Mouse (Mus musculus) embryonic facial prominence, embryonic 15.5 days (tissue): ENCODE results near the gene Rsc1a1. TPM values are rescaled to one million over a fixed set of nuclear protein-coding genes. Genes with fewer than 3 reads are reported as not detected.

ENCODE experiments used
- ATAC-seq: fragments of 200-750 bp; cut with Nextera tagmentation; 2 replicates; pipeline ENCODE4 v1.8.0; 2017; ENCODE audit warnings: low read depth, moderate TSS enrichment; ENCODE audit not compliant: insufficient number of reproducible peaks, low FRiP score, low TSS enrichment
- H3K27ac ChIP-seq: fragments of 300-500 bp; sonication (generic); replicated peaks from 2 replicates; pipeline ENCODE4 v1.5.1; 2015; ENCODE audit warnings: mild to moderate bottlenecking, inconsistent platforms
- H3K27me3 ChIP-seq: fragments of 300-500 bp; sonication (generic); 2 replicates; pipeline ENCODE4 v1.6.1; 2015; ENCODE audit warnings: inconsistent platforms
- H3K36me3 ChIP-seq: fragments of 300-500 bp; sonication (generic); 2 replicates; pipeline ENCODE4 v1.6.1; 2015; ENCODE audit warnings: mild to moderate bottlenecking, inconsistent platforms
- H3K4me1 ChIP-seq: fragments of 300-500 bp; sonication (generic); 2 replicates; pipeline ENCODE4 v1.6.1; 2015; ENCODE audit warnings: inconsistent platforms
- H3K4me2 ChIP-seq: fragments of 300-500 bp; sonication (generic); replicated peaks from 2 replicates; pipeline ENCODE4 v1.6.1; 2015; ENCODE audit warnings: mild to moderate bottlenecking, inconsistent platforms
- H3K4me3 ChIP-seq: fragments of 300-500 bp; sonication (generic); replicated peaks from 2 replicates; pipeline ENCODE4 v1.5.1; 2015; ENCODE audit warnings: mild to moderate bottlenecking, inconsistent platforms
- H3K9ac ChIP-seq: fragments of 300-500 bp; sonication (generic); 2 replicates; pipeline ENCODE4 v1.6.1; 2015; ENCODE audit warnings: inconsistent platforms
- H3K9me3 ChIP-seq: fragments of 300-500 bp; sonication (generic); replicated peaks from 2 replicates; pipeline ENCODE4 v1.6.1; 2016; ENCODE audit warnings: inconsistent platforms
- WGBS: fragments of 180-500 bp; shearing (Covaris S2); methylation state at CpG from one replicate; pipeline ENCODE4 v1.1.7; 2015; 5-methylcytosine and 5-hydroxymethylcytosine counted together
- polyA plus RNA-seq: library from polyadenylated mRNA; unstranded; fragments of >200 nt; fragmentation: Nextera tagmentation; extraction: Ambion mirVana; gene quantifications from 2 replicates; pipeline ENCODE4 v1.2.1, GENCODE M21; 2015

Rsc1a1 gene
- 0.28 TPM in 1 of 2 replicates, not detected in the other for polyA plus RNA-seq

- Histone ChIP-seq H3K27me3 (no peaks in the 10 kb centered on the region), H3K36me3 (peaks cover 64% of the 10 kb centered on the region), H3K9ac (no peak within 1 kb of the TSS), H3K9me3 (no peaks in the 10 kb centered on the region), H3K4me1 (0 out of 2 replicates have a peak, but pooled peaks cover 8% of the 10 kb centered on the region), H3K27ac (no peak within 1 kb of the TSS), H3K4me3 (no peak within 1 kb of the TSS), H3K4me2 (no peak within 1 kb of the TSS)
- WGBS = 94% methylated on average over 6 of the region's 6 CpGs
- ATAC-seq = no peak
Observed at GRCm38 (mm10) chr4:141685499-141685898, at the start of gene Rsc1a1. Gene Rsc1a1, minus strand, starts transcription at chr4:141685599.

- 21% methylated on average over 9 of the region's 9 CpGs for WGBS
- Histone ChIP-seq H3K4me3 (peak overlapping the region; percentile 46), H3K4me2 (peak overlapping the region; percentile 61), H3K27ac (peak overlapping the region; percentile 78; the same call in 1 of the 2 replicates), H3K36me3 (no peaks in the 10 kb centered on the region), H3K27me3 (no peaks in the 10 kb centered on the region), H3K4me1 (peaks cover 12% of the 10 kb centered on the region), H3K9me3 (no peaks in the 10 kb centered on the region), H3K9ac (no peak overlapping the region)
- ATAC-seq = no peak
Observed at GRCm38 (mm10) chr4:141735206-141735560, 49.8 kb upstream of the Rsc1a1 start.

GRCm38 (mm10) chr4:141734446-141735205 is 49.2 kb upstream of the Rsc1a1 start:
- ATAC-seq = peak; percentile 95
- Histone ChIP-seq H3K4me2 (peak overlapping the region; percentile 61), H3K9ac (no peak overlapping the region), H3K27ac (peak overlapping the region; percentile 78), H3K4me3 (peak overlapping the region; percentile 46), H3K36me3 (no peaks in the 10 kb centered on the region), H3K4me1 (peaks cover 12% of the 10 kb centered on the region), H3K9me3 (no peaks in the 10 kb centered on the region), H3K27me3 (no peaks in the 10 kb centered on the region)
- WGBS = 7% methylated on average over 24 of the region's 24 CpGs

- no peaks in the 10 kb centered on the region for H3K27me3 ChIP-seq
- no peaks in the 10 kb centered on the region for H3K9me3 ChIP-seq
- peaks cover 12% of the 10 kb centered on the region for H3K4me1 ChIP-seq
- H3K4me2 ChIP-seq = no peak overlapping the region
- ATAC-seq = no peak
- no peak overlapping the region for H3K4me3 ChIP-seq
- no peaks in the 10 kb centered on the region for H3K36me3 ChIP-seq
- H3K27ac ChIP-seq = no peak overlapping the region
- 81% methylated on average over 5 of the region's 5 CpGs for WGBS
- H3K9ac ChIP-seq = no peak overlapping the region
Observed at GRCm38 (mm10) chr4:141731766-141732165, 46.4 kb upstream of the Rsc1a1 start.

- H3K9ac ChIP-seq = no peak overlapping the region
- peaks cover 12% of the 10 kb centered on the region for H3K4me1 ChIP-seq
- H3K36me3 ChIP-seq = no peaks in the 10 kb centered on the region
- no peaks in the 10 kb centered on the region for H3K27me3 ChIP-seq
- H3K4me2 ChIP-seq = no peak overlapping the region
- H3K27ac ChIP-seq = no peak overlapping the region
- WGBS = 80% methylated on average over 13 of the region's 13 CpGs
- ATAC-seq = no peak
- H3K4me3 ChIP-seq = no peak overlapping the region
- no peaks in the 10 kb centered on the region for H3K9me3 ChIP-seq
Observed at GRCm38 (mm10) chr4:141730401-141730800, 45.0 kb upstream of the Rsc1a1 start.

GRCm38 (mm10) chr4:141729266-141729665 is 43.9 kb upstream of the Rsc1a1 start:
- Histone ChIP-seq H3K4me3 (no peak overlapping the region), H3K9ac (no peak overlapping the region), H3K9me3 (no peaks in the 10 kb centered on the region), H3K27ac (no peak overlapping the region), H3K36me3 (no peaks in the 10 kb centered on the region), H3K4me1 (peaks cover 2% of the 10 kb centered on the region; the same call in 1 of the 2 replicates), H3K27me3 (no peaks in the 10 kb centered on the region), H3K4me2 (no peak overlapping the region)
- ATAC-seq = no peak
- 81% methylated on average over 3 of the region's 3 CpGs for WGBS

GRCm38 (mm10) chr4:141725738-141726137 is 40.3 kb upstream of the Rsc1a1 start:
- no peaks in the 10 kb centered on the region for H3K36me3 ChIP-seq
- H3K27ac ChIP-seq = no peak overlapping the region
- no peak overlapping the region for H3K4me3 ChIP-seq
- ATAC-seq = no peak
- no peak overlapping the region for H3K4me2 ChIP-seq
- peaks cover 23% of the 10 kb centered on the region for H3K4me1 ChIP-seq
- H3K27me3 ChIP-seq = no peaks in the 10 kb centered on the region
- H3K9me3 ChIP-seq = no peaks in the 10 kb centered on the region
- 40% methylated on average over 3 of the region's 3 CpGs for WGBS
- H3K9ac ChIP-seq = no peak overlapping the region

GRCm38 (mm10) chr4:141725277-141725676 is 39.9 kb upstream of the Rsc1a1 start:
- WGBS = 72% methylated on average over 5 of the region's 5 CpGs
- Histone ChIP-seq H3K27me3 (no peaks in the 10 kb centered on the region), H3K27ac (no peak overlapping the region), H3K36me3 (no peaks in the 10 kb centered on the region), H3K9ac (no peak overlapping the region), H3K4me3 (no peak overlapping the region), H3K4me1 (peaks cover 27% of the 10 kb centered on the region), H3K4me2 (no peak overlapping the region), H3K9me3 (no peaks in the 10 kb centered on the region)
- ATAC-seq = no peak

GRCm38 (mm10) chr4:141724594-141724993 is 39.2 kb upstream of the Rsc1a1 start:
- H3K27ac ChIP-seq = no peak overlapping the region
- 69% methylated on average over 11 of the region's 11 CpGs for WGBS
- H3K27me3 ChIP-seq = no peaks in the 10 kb centered on the region
- H3K4me3 ChIP-seq = no peak overlapping the region
- H3K4me2 ChIP-seq = no peak overlapping the region
- no peak overlapping the region for H3K9ac ChIP-seq
- no peaks in the 10 kb centered on the region for H3K36me3 ChIP-seq
- peaks cover 33% of the 10 kb centered on the region for H3K4me1 ChIP-seq
- ATAC-seq = no peak
- H3K9me3 ChIP-seq = no peaks in the 10 kb centered on the region

GRCm38 (mm10) chr4:141723673-141724068 is 38.3 kb upstream of the Rsc1a1 start:
- Histone ChIP-seq H3K4me1 (peaks cover 34% of the 10 kb centered on the region), H3K9me3 (no peaks in the 10 kb centered on the region), H3K4me2 (peak overlapping the region; percentile 77), H3K27me3 (no peaks in the 10 kb centered on the region), H3K9ac (0 out of 2 replicates have a peak overlapping the region, but pooled peaks have one; percentile 16), H3K36me3 (no peaks in the 10 kb centered on the region), H3K4me3 (peak overlapping the region; percentile 92), H3K27ac (peak overlapping the region; percentile 97)
- ATAC-seq = no peak
- 5% methylated on average over 13 of the region's 13 CpGs for WGBS

GRCm38 (mm10) chr4:141722731-141723672 is 37.6 kb upstream of the Rsc1a1 start, which contains the start of gene Ddi2:
Gene Ddi2, minus strand, starts transcription at chr4:141723419.
- H3K4me1 ChIP-seq = peaks cover 34% of the 10 kb centered on the region
- H3K9ac ChIP-seq = peak within 1 kb of the TSS; percentile 97
- peak within 1 kb of the TSS; percentile 92 for H3K4me3 ChIP-seq
- H3K27ac ChIP-seq = peak within 1 kb of the TSS; percentile 97
- H3K9me3 ChIP-seq = no peaks in the 10 kb centered on the region
- WGBS = under 1% methylated on average over 104 of the region's 105 CpGs
- peak within 1 kb of the TSS; percentile 77 for H3K4me2 ChIP-seq
- ATAC-seq = peak; percentile 83
- H3K36me3 ChIP-seq = no peaks in the 10 kb centered on the region
- H3K27me3 ChIP-seq = no peaks in the 10 kb centered on the region
